Comparison of ENCODE assay signal across 7 mouse cellular contexts in the genomic region with DNA sequence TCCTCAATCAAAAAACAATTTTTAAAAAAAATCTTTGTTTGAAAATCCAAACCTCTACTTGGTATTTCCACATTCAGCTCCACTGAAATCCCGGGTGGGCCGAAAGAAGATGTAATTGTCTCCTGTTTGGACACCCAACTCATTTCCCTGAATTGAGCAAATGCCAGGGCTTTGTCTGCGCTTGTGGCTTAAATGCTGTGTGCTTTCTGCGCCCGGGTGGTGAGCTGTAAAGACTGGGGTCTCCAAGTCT. TPM values are rescaled to one million over a fixed set of nuclear protein-coding genes. Genes with fewer than 3 reads are reported as not detected.
A peak's percentile ranks its signal among the peaks of the same experiment; 100 is the strongest.
DNase-seq lines count a peak whose midpoint lies in the region; ATAC-seq lines count a peak whose summit lies in the region.

No protein-coding gene starts in this region.

- DNase-seq in layer of hippocampus, adult 11-12 months (ENCODE audit: low spot score): peak; percentile 6
- no peak for DNase-seq in layer of hippocampus, postnatal 36 days
- DNase-seq in embryonic facial prominence, embryonic 14.5 days (ENCODE audit: low spot score): no peak
- DNase-seq in urinary bladder, adult 2 months (ENCODE audit: low spot score): no peak
- no peak for DNase-seq in frontal cortex, postnatal 25 days (ENCODE audit: low spot score in 2 of 2)

- H3K36me3 ChIP-seq in embryonic facial prominence, embryonic 14.5 days (ENCODE audit: control insufficient read depth, insufficient read depth, low read length): no peaks in the 10 kb centered on the region
- no peaks in the 10 kb centered on the region for H3K36me3 ChIP-seq in hindbrain, embryonic 16.5 days (ENCODE audit: control insufficient read depth, insufficient read depth, low read length)
- no peaks in the 10 kb centered on the region for H3K36me3 ChIP-seq in neural tube, embryonic 13.5 days

- peak overlapping the region; percentile 48 for H3K4me2 ChIP-seq in embryonic facial prominence, embryonic 14.5 days (ENCODE audit: low read depth, low read length)
- peak overlapping the region; percentile 53 for H3K4me2 ChIP-seq in hindbrain, embryonic 16.5 days (ENCODE audit: low read length)
- peak overlapping the region; percentile 55 for H3K4me2 ChIP-seq in neural tube, embryonic 13.5 days

- ATAC-seq in embryonic facial prominence, embryonic 14.5 days (ENCODE audit: low read depth): no peak
- no peak; the same call in 1 of the 2 replicates for ATAC-seq in hindbrain, embryonic 16.5 days
- no peak for ATAC-seq in neural tube, embryonic 13.5 days (ENCODE audit: low read depth)

- 0% methylated on average over 5 of the region's 5 CpGs for WGBS in embryonic facial prominence, embryonic 14.5 days
- WGBS in hindbrain, embryonic 16.5 days: 0% methylated on average over 5 of the region's 5 CpGs
- WGBS in neural tube, embryonic 13.5 days: under 1% methylated on average over 5 of the region's 5 CpGs

- peaks cover 97% of the 10 kb centered on the region for H3K27me3 ChIP-seq in embryonic facial prominence, embryonic 14.5 days (replicated peaks; ENCODE audit: control insufficient read depth, insufficient read depth, low read length)
- peaks cover 33% of the 10 kb centered on the region for H3K27me3 ChIP-seq in hindbrain, embryonic 16.5 days (replicated peaks; ENCODE audit: control insufficient read depth, insufficient read depth, low read length)
- peaks cover 82% of the 10 kb centered on the region for H3K27me3 ChIP-seq in neural tube, embryonic 13.5 days

- peaks cover 7% of the 10 kb centered on the region for H3K4me1 ChIP-seq in embryonic facial prominence, embryonic 14.5 days (ENCODE audit: control insufficient read depth, insufficient read depth, low read length)
- H3K4me1 ChIP-seq in hindbrain, embryonic 16.5 days (ENCODE audit: control insufficient read depth, insufficient read depth, low read depth, low read length): no peaks in the 10 kb centered on the region; the same call in 1 of the 2 replicates
- peaks cover 55% of the 10 kb centered on the region for H3K4me1 ChIP-seq in neural tube, embryonic 13.5 days (replicated peaks)

- H3K9me3 ChIP-seq in embryonic facial prominence, embryonic 14.5 days (ENCODE audit: control insufficient read depth, low read length): no peaks in the 10 kb centered on the region
- no peaks in the 10 kb centered on the region for H3K9me3 ChIP-seq in hindbrain, embryonic 16.5 days (ENCODE audit: control insufficient read depth, low read length)
- no peaks in the 10 kb centered on the region for H3K9me3 ChIP-seq in neural tube, embryonic 13.5 days

- no peak overlapping the region for H3K9ac ChIP-seq in embryonic facial prominence, embryonic 14.5 days (ENCODE audit: low read depth, low read length)
- H3K9ac ChIP-seq in hindbrain, embryonic 16.5 days (ENCODE audit: low read depth, low read length): no peak overlapping the region
- H3K9ac ChIP-seq in neural tube, embryonic 13.5 days: peak overlapping the region; percentile 59

- no peak overlapping the region for H3K27ac ChIP-seq in embryonic facial prominence, embryonic 14.5 days (replicated peaks; ENCODE audit: low read depth, low read length)
- H3K27ac ChIP-seq in hindbrain, embryonic 16.5 days (ENCODE audit: low read depth, low read length): peak overlapping the region; percentile 63
- peak overlapping the region; percentile 90 for H3K27ac ChIP-seq in neural tube, embryonic 13.5 days (replicated peaks)

- peak overlapping the region; percentile 25; the same call in 1 of the 2 replicates for H3K4me3 ChIP-seq in embryonic facial prominence, embryonic 14.5 days (ENCODE audit: low read depth, low read length)
- peak overlapping the region; percentile 29 for H3K4me3 ChIP-seq in hindbrain, embryonic 16.5 days (ENCODE audit: low read length)
- H3K4me3 ChIP-seq in neural tube, embryonic 13.5 days: peak overlapping the region; percentile 36

RNA-seq across cellular contexts. Expression of a gene that starts 21.7 kb away (rescaled TPM):
- total RNA-seq in layer of hippocampus, postnatal 36 days (2021): 10 to 100 TPM; 20.7 to 20.8 TPM
- 27.6 and 31.2 TPM in 2 replicates for polyA plus RNA-seq in embryonic facial prominence, embryonic 14.5 days (2014; fragmentation: Nextera tagmentation; extraction: Ambion mirVana)
- polyA plus RNA-seq in hindbrain, embryonic 16.5 days (2015; fragmentation: Nextera tagmentation; extraction: Ambion mirVana): 22.9 and 23.1 TPM in 2 replicates
- polyA plus RNA-seq in neural tube, embryonic 13.5 days (2015; fragmentation: Nextera tagmentation; extraction: Ambion mirVana): 36.4 and 37.0 TPM in 2 replicates
- 24.0 and 24.9 TPM in 2 replicates for polyA plus RNA-seq in urinary bladder, adult 2 months (2012; rRNA removed)
